Mouse (Mus musculus): Measurements from ENCODE around the gene Aqp1.

- TF ChIP-seq CTCF (IDR thresholded peaks at IDR 0.05; ENCODE audit: insufficient read depth, low read length) (no peak), POLR2A (IDR thresholded peaks at IDR 0.05; ENCODE audit: borderline replicate concordance, extremely low read depth, low read depth, low read length) (no peak)
Measured at GRCm38 (mm10) chr6:55355575-55355974, 19.3 kb downstream of the Aqp1 start.

Data from lung, adult 2 months (tissue).